Mouse (Mus musculus) erythroblast, embryonic 14.5 days (primary cell): Measurements from ENCODE around the gene Prss42.

ENCODE experiments used
- GATA1 ChIP-seq: IDR thresholded peaks from 2 replicates; pipeline ENCODE4 v1.6.1; 2012; ENCODE audit warnings: low read length, inconsistent platforms, mixed read lengths
- TAL1 ChIP-seq: IDR thresholded peaks from 3 replicates; pipeline ENCODE4 v1.6.1; 2012; ENCODE audit warnings: low read length, inconsistent platforms, mixed read lengths

- TF ChIP-seq GATA1 (no peak), TAL1 (no peak)
Measured at GRCm38 (mm10) chr9:110758605-110759004, 39.4 kb upstream of the Prss42 start.
